Mouse (Mus musculus) embryonic fibroblast, embryonic 13.5 days (primary cell): Measurements from ENCODE around the gene Olfr727. TPM values are rescaled to one million over a fixed set of nuclear protein-coding genes. Genes with fewer than 3 reads are reported as not detected.

Experiments
- H3K27ac ChIP-seq: 2 replicates; pipeline ENCODE4 v1.5.1; 2012; ENCODE audit warnings: low read length, control low read depth, inconsistent platforms; ENCODE audit not compliant: insufficient read depth
- H3K4me1 ChIP-seq: 2 replicates; pipeline ENCODE4 v1.6.1; 2011; ENCODE audit warnings: low read length; ENCODE audit not compliant: control insufficient read depth, insufficient read depth
- H3K4me3 ChIP-seq: 2 replicates; pipeline ENCODE4 v1.5.1; 2011; ENCODE audit warnings: mild to moderate bottlenecking, control low read depth, low read length; ENCODE audit not compliant: insufficient read depth
- CTCF ChIP-seq: IDR thresholded peaks from 2 replicates; pipeline ENCODE4 v1.5.1; 2011; ENCODE audit warnings: mild to moderate bottlenecking, control low read depth, low read length, moderate library complexity, borderline replicate concordance; ENCODE audit not compliant: insufficient read depth
- POLR2A ChIP-seq: IDR thresholded peaks from 2 replicates; pipeline ENCODE4 v1.6.1; 2011; ENCODE audit warnings: low read depth, mild to moderate bottlenecking, control low read depth, low read length, moderate library complexity
- polyA plus RNA-seq: library from polyadenylated mRNA; stranded (reverse); fragments of >200 nt; gene quantifications from 2 replicates; pipeline ENCODE4 v1.2.4, GENCODE M21; 2011; ENCODE audit warnings: low read depth; ENCODE audit not compliant: missing spikeins, insufficient read length

The Olfr727 gene
- not detected in 2 replicates for polyA plus RNA-seq

DNA sequence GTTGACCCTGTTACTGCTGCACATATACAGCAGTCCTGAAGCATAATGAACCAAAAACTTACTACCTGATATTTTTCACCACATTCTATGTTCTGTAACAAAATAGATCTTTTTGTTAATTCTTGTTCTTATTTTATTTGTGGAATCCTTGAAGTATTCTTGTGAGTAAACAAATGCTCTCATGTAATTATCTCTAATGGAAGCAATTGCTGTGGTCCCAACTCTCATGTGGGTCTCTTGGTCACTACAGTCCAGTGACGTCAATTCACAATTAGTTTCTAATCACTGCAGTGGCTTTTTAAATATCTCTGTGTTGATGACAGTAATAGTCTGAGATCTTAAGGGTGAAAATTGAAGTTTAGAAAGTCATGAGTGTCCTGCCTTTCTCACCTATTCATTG, at the start of gene Olfr727:
Gene Olfr727, plus strand, starts transcription at position 301 of the 400 bp plus-strand sequence.
- no peak for TF ChIP-seq CTCF
- no peak for TF ChIP-seq POLR2A
- H3K4me3 ChIP-seq: no peak within 1 kb of the TSS
- H3K27ac ChIP-seq: no peak within 1 kb of the TSS
- no peaks in the 10 kb centered on the region for H3K4me1 ChIP-seq

DNA sequence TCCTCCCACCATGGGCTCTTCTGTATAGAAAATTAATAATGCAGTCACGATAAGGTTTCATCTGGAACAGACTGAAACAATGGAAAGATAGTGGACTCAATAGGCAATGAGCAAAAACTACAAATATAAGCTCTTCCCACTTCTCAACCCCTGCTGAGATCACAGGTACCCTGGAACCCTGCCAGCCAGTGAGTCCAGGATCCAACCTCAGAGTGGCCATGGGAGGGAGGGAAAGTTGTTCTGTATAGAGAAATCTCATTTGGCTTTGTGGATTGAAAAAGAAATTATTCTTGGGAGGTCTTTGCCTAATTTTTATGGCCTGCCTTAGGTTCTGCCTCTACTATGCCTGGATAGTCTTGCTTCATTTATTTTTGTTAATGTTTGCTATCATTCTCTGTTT, 32.1 kb upstream of the Olfr727 start, which contains the start of gene Olfr726:
Gene Olfr726, minus strand, starts transcription at position 101 of the 400 bp plus-strand sequence.
- Histone ChIP-seq H3K27ac (no peak within 1 kb of the TSS), H3K4me3 (no peak within 1 kb of the TSS), H3K4me1 (no peaks in the 10 kb centered on the region)
- TF ChIP-seq CTCF: no peak
- no peak for TF ChIP-seq POLR2A

DNA sequence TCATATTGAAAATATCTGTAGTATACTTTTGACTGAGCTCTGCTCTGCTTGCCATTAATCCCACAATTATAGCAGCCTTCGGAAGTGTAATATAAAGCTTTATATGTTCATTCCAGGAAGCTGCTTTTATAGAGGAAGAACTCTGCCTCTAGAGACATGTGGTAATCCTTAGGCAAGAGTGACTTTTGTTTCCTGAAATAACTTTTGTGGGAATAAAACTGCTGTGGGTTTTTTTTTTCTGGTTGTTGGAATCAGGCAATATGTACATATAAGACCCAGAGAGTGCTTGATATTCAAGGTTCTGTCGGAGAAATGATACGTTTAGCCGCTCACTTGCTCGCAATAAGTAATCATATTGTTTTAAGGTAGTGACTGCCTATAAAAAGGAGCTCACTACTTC, 19.6 kb downstream of the Olfr727 start, which contains the start of gene Olfr728:
Gene Olfr728, minus strand, starts transcription at position 101 of the 400 bp plus-strand sequence.
- TF ChIP-seq POLR2A: no peak
- TF ChIP-seq CTCF: no peak
- Histone ChIP-seq H3K4me1 (no peaks in the 10 kb centered on the region), H3K27ac (no peak within 1 kb of the TSS), H3K4me3 (no peak within 1 kb of the TSS)

DNA sequence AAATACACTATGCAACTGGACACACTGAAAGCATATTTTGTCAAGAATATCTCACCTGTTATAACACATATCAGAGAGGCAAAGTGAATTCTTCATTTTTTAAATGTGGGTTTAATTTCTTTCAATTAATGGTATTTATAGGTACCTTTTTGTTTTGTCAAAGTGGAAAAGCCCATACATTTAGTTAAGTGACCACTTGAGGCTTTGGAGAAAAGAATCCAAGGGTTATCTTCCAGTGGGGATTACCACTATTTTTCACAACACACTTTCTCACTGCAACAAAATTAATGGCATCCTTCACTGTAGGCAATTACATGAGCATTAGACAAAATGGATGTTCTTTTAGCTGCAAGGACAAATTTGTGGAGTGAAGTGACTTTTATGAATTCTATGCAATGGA, 29.8 kb downstream of the Olfr727 start, which contains the start of gene Olfr729:
Gene Olfr729, minus strand, starts transcription at position 101 of the 400 bp plus-strand sequence.
- no peaks in the 10 kb centered on the region for H3K4me1 ChIP-seq
- TF ChIP-seq POLR2A: no peak
- TF ChIP-seq CTCF: no peak
- no peak within 1 kb of the TSS for H3K27ac ChIP-seq
- no peak within 1 kb of the TSS for H3K4me3 ChIP-seq

Other genes with a start within 250 kb of the Olfr727 start
- gene Olfr722, start 221.2 kb upstream of the Olfr727 start, polyA plus RNA-seq: not detected in 2 replicates
- gene Olfr723, start 191.4 kb upstream of the Olfr727 start, polyA plus RNA-seq: not detected in 2 replicates
- gene Olfr724, start 159.9 kb upstream of the Olfr727 start, polyA plus RNA-seq: not detected in 2 replicates
- not detected in 2 replicates for gene Olfr725, start 82.8 kb upstream of the Olfr727 start, polyA plus RNA-seq
- gene Olfr726, start 32.2 kb upstream of the Olfr727 start, polyA plus RNA-seq: not detected in 2 replicates
- not detected in 2 replicates for gene Olfr728, start 19.5 kb downstream of the Olfr727 start, polyA plus RNA-seq
- gene Olfr729, start 29.7 kb downstream of the Olfr727 start, polyA plus RNA-seq: 0.16 TPM in 1 of 2 replicates, not detected in the other
- not detected in 2 replicates for gene Olfr730, start 65.0 kb downstream of the Olfr727 start, polyA plus RNA-seq
- gene Olfr731, start 118.7 kb downstream of the Olfr727 start, polyA plus RNA-seq: not detected in 2 replicates
- gene Olfr732, start 161.0 kb downstream of the Olfr727 start, polyA plus RNA-seq: not detected in 2 replicates
- not detected in 2 replicates for gene Olfr733, start 178.3 kb downstream of the Olfr727 start, polyA plus RNA-seq
- gene Olfr734, start 203.6 kb downstream of the Olfr727 start, polyA plus RNA-seq: not detected in 2 replicates
- gene Olfr735, start 225.7 kb downstream of the Olfr727 start, polyA plus RNA-seq: not detected in 2 replicates
- gene Tlr11, start 234.7 kb downstream of the Olfr727 start, polyA plus RNA-seq: not detected in 2 replicates